Mouse (Mus musculus): ENCODE results near the gene Eomes. TPM values are rescaled to one million over a fixed set of nuclear protein-coding genes. Genes with fewer than 3 reads are reported as not detected.
A peak's percentile ranks its signal among the peaks of the same experiment; 100 is the strongest.

The Eomes gene
- polyA plus RNA-seq, 1 experiment from 2014 or later = not detected

DNA sequence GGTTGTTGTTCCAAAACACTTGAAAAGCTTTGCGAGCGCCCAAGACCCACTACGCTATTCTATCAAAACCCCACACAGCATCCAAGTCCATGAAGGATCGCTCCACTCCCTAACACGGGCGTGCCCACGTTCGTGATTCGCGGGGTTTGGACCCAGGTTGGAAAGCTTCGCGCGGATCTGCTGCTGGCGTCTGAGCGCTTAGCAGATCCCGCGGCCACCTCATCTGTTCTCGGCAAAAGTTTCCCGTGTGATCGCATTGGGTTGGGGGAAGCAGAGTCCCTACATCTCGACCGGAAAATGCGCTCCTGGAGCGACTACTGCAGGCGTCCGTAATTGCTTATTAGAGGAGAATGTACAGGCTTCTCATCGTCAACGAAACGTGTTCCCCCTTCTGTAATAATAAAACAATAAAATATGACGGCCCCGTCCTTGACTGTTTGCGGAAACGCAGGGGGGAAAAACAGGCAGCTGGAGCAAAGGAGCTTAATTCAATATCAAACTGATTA lies 1.2 kb upstream of the Eomes start:
- no peaks in the 10 kb centered on the region for H3K9me3 ChIP-seq (replicated peaks)
- WGBS = under 1% methylated on average over 33 of the region's 33 CpGs
- H3K4me2 ChIP-seq = peak overlapping the region; percentile 59
- no peak overlapping the region for H3K9ac ChIP-seq (replicated peaks)
- no peaks in the 10 kb centered on the region for H3K36me3 ChIP-seq
- no peak overlapping the region for H3K27ac ChIP-seq (replicated peaks)
- H3K4me3 ChIP-seq (replicated peaks) = peak overlapping the region; percentile 1; the same call in 1 of the 2 replicates
- no peak for ATAC-seq (ENCODE audit: low FRiP score)
- H3K27me3 ChIP-seq (replicated peaks) = peaks cover 74% of the 10 kb centered on the region
- H3K4me1 ChIP-seq = peaks cover 33% of the 10 kb centered on the region

DNA sequence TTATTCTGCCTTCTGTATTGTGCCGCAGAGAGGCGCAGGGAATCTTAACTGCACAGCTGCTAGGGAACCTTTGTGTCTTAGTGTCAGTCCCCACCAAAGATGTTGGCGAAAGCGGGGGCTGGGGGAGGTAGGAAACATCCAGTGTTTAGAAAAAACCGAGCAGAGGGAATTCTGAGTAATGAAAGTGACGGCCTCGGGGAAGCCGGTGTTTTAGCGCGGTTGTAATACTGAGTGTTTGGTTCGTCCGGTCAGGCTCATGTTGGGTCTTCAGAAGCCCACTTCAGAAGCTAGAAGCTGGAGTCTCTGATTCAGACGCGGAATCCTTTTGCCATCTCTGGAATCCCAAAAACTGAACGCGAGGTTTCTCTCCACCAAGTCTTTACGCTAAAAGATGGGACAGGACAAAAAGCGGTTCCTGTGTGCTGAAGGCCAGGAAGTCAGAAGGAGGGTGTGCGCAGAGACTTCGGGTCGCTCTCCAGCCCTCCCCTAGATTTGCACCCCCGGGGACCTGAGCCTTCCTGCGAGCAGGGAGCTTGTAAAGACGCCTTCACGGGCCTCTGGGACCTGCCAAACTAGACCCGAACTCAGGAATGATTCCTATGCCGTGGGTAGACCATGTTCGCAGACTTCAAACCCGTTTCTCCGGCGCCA lies 606 bp upstream of the Eomes start:
- WGBS = 1% methylated on average over 31 of the region's 31 CpGs
- Histone ChIP-seq H3K9ac (replicated peaks) (no peak overlapping the region), H3K27ac (replicated peaks) (no peak overlapping the region)

DNA sequence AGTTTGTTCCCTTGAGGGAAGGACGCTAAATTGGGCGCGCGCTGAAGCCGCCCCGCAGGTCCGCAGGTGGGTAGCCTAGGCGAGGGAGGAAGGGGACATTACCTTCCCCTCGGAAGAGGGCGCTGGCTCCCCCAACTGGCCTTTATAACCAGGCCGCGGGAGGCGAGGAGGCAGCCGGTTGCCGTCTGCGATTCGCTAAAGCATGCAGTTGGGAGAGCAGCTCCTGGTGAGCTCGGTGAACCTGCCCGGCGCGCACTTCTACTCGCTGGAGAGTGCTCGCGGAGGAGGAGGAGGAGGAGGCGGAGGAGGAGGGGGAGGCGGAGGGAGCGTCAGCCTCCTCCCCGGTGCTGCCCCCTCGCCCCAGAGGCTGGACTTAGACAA lies 436 bp downstream of the Eomes start:
- Histone ChIP-seq H3K4me1 (peaks cover 33% of the 10 kb centered on the region), H3K9me3 (replicated peaks) (no peaks in the 10 kb centered on the region), H3K4me3 (replicated peaks) (peak overlapping the region; percentile 33), H3K36me3 (no peaks in the 10 kb centered on the region), H3K9ac (replicated peaks) (no peak overlapping the region), H3K4me2 (peak overlapping the region; percentile 59), H3K27ac (replicated peaks) (no peak overlapping the region), H3K27me3 (replicated peaks) (peaks cover 76% of the 10 kb centered on the region)
- ATAC-seq (ENCODE audit: low FRiP score) = no peak
- 1% methylated on average over 27 of the region's 29 CpGs for WGBS

More for the DNA sequence above, 606 bp upstream of the Eomes start:
- no peaks in the 10 kb centered on the region for H3K36me3 ChIP-seq
- peaks cover 75% of the 10 kb centered on the region for H3K27me3 ChIP-seq (replicated peaks)
- peaks cover 33% of the 10 kb centered on the region for H3K4me1 ChIP-seq
- H3K9me3 ChIP-seq (replicated peaks) = no peaks in the 10 kb centered on the region
- no peak for ATAC-seq (ENCODE audit: low FRiP score)
- peak overlapping the region; percentile 1; the same call in 1 of the 2 replicates for H3K4me3 ChIP-seq (replicated peaks)
- H3K4me2 ChIP-seq = peak overlapping the region; percentile 59

DNA sequence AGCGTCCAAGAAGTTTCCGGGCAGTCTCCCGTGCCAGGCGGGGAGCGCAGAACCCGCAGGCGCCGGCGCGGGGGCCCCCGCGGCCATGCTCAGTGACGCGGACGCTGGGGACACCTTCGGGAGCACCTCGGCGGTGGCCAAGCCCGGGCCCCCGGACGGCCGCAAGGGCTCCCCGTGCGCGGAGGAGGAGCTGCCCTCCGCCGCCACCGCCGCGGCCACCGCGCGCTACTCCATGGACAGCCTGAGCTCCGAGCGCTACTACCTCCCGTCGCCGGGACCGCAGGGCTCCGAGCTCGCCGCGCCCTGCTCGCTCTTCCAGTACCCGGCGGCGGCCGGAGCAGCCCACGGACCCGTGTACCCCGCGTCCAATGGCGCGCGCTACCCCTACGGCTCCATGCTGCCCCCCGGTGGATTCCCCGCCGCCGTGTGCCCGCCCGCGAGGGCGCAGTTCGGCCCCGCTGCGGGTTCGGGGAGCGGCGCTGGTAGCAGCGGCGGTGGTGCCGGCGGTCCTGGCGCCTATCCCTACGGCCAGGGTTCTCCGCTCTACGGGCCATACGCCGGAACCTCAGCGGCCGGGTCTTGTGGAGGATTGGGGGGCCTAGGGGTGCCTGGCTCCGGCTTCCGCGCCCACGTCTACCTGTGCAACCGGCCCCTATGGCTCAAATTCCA lies 961 bp downstream of the Eomes start:
- H3K4me2 ChIP-seq = peak overlapping the region; percentile 59

DNA sequence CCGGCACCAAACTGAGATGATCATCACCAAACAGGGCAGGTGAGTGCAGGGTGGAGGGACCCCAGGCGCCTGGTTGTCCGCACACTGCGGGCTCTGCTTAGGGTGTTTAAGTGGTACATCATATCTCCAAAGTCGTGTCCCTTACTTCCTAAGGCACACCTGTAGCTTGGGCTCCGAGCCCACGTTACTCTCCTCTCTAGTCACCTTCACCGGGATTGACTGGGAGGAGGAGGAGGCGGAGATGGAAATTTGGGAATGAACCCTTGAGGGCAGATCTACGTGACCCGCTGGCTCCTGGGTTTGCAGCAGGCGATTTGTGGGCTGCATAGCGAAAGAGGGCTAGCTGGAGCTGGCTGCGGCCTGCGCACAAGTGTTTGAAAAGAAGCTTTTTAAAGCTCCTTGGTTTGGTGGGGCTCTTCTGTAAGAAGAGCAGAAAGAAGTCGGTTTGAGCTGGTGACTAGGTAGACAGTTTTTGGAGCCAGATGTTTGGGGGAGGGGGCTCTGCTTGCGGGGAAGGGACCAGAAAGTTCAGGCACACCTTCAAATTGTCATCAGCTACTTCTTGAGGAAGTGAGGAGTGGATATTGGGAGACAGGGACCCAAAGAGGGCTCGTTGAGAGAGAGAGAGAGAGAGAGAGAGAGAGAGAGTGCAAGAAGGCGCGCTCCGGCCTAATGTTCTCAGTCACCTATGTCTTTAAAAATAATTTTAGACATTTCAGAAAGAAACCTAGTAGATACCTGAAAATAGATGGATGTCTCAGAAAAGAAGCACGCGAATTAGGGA lies 1.7 kb downstream of the Eomes start:
- Histone ChIP-seq H3K4me1 (peaks cover 33% of the 10 kb centered on the region), H3K27me3 (replicated peaks) (peaks cover 83% of the 10 kb centered on the region), H3K27ac (replicated peaks) (no peak overlapping the region), H3K9ac (replicated peaks) (no peak overlapping the region), H3K36me3 (no peaks in the 10 kb centered on the region), H3K4me3 (replicated peaks) (peak overlapping the region; percentile 33; the same call in 1 of the 2 replicates), H3K4me2 (peak overlapping the region; percentile 59; the same call in 1 of the 2 replicates), H3K9me3 (replicated peaks) (no peaks in the 10 kb centered on the region)
- WGBS = 2% methylated on average over 23 of the region's 23 CpGs
- no peak for ATAC-seq (ENCODE audit: low FRiP score)

More for the DNA sequence above, 961 bp downstream of the Eomes start:
- under 1% methylated on average over 87 of the region's 87 CpGs for WGBS
- H3K4me1 ChIP-seq = peaks cover 33% of the 10 kb centered on the region
- ATAC-seq (ENCODE audit: low FRiP score) = peak; percentile 38; the same call in 1 of the 2 replicates
- no peaks in the 10 kb centered on the region for H3K9me3 ChIP-seq (replicated peaks)
- peaks cover 81% of the 10 kb centered on the region for H3K27me3 ChIP-seq (replicated peaks)
- no peak overlapping the region for H3K9ac ChIP-seq (replicated peaks)
- H3K27ac ChIP-seq (replicated peaks) = no peak overlapping the region
- H3K4me3 ChIP-seq (replicated peaks) = peak overlapping the region; percentile 33
- no peaks in the 10 kb centered on the region for H3K36me3 ChIP-seq

DNA sequence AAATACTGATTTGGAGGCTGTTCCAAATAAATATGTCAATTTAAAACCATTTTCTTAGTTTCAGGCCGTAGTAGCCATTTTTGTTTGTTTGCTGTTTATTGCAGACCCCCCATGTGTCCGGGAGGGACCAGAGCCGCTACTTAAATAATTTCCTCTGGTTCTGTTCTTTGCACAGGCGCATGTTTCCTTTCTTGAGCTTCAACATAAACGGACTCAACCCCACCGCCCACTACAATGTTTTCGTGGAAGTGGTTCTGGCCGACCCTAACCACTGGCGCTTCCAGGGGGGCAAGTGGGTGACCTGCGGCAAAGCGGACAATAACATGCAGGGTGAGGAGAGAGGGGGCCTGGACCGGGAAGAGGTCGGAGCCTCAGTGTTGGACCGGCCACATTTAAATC lies 2.3 kb downstream of the Eomes start:
- H3K4me3 ChIP-seq (replicated peaks) = no peak overlapping the region
- H3K27me3 ChIP-seq (replicated peaks) = peaks cover 83% of the 10 kb centered on the region
- no peak overlapping the region for H3K27ac ChIP-seq (replicated peaks)
- ATAC-seq (ENCODE audit: low FRiP score) = no peak
- H3K4me1 ChIP-seq = peaks cover 33% of the 10 kb centered on the region
- H3K9ac ChIP-seq (replicated peaks) = no peak overlapping the region
- H3K4me2 ChIP-seq = no peak overlapping the region
- WGBS = 3% methylated on average over 14 of the region's 14 CpGs
- no peaks in the 10 kb centered on the region for H3K36me3 ChIP-seq
- H3K9me3 ChIP-seq (replicated peaks) = no peaks in the 10 kb centered on the region

DNA sequence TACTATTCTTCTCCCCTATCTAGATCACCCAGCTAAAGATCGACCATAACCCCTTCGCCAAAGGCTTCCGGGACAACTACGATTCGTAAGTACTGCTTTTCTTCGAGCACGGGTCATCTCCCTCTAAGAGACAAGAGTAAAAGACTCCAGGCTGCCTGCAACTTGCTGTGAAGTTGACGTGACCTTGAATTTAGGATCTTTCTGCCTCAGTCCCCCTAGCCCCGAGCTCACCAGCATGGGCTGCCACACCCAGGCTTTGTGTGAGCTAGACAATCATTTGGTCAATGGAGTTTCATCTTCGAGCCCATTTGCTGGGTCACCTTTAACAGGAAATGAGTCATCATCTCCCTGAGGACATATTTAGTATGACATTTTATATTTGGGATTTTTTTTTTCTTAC lies 4.2 kb downstream of the Eomes start:
- no peaks in the 10 kb centered on the region for H3K9me3 ChIP-seq (replicated peaks)
- peaks cover 28% of the 10 kb centered on the region for H3K4me1 ChIP-seq
- WGBS = 78% methylated on average over 10 of the region's 10 CpGs
- H3K9ac ChIP-seq (replicated peaks) = no peak overlapping the region
- peaks cover 92% of the 10 kb centered on the region for H3K27me3 ChIP-seq (replicated peaks)
- no peak overlapping the region for H3K4me2 ChIP-seq
- H3K36me3 ChIP-seq = no peaks in the 10 kb centered on the region
- no peak for ATAC-seq (ENCODE audit: low FRiP score)
- no peak overlapping the region for H3K4me3 ChIP-seq (replicated peaks)
- H3K27ac ChIP-seq (replicated peaks) = no peak overlapping the region

DNA sequence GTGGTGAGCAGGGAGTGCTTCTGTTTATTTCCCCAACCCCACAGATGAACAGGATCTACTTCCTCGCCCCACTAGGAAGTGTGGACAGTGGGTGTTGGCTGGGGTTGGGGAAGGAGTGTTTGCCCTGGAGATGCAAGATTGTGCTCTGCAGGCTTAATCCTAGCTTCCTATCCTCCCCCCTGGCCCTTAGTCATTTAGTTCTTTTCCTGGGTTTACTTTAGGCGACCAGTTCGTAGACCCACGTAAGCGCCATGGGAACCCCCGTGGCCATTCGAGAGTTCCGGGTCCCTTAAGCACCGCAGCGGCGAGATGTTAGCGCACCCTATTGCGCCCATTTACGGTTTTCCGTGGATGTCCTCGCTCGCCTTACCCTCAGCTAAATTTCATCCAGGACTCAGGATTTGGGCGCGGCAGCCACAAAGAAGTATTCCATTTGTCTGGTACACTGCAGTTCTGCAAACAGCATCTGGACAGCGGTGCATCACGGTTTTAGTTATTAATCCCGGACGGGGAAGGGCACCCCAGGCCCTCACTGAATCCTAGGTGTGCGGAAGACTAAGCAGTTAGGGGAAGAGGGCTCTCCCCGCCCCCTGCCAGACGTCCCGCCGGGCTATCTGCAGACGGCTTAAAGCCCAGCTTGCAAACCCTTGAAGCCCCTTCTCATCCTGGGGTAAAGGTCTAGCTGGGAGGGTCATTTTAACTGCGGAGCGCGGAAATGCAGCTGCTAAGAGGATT lies 8.5 kb downstream of the Eomes start:
- 1% methylated on average over 32 of the region's 32 CpGs for WGBS
- no peak overlapping the region for H3K27ac ChIP-seq (replicated peaks)
- H3K4me2 ChIP-seq = no peak overlapping the region
- no peak for ATAC-seq (ENCODE audit: low FRiP score)
- no peaks in the 10 kb centered on the region for H3K9me3 ChIP-seq (replicated peaks)
- peaks cover 82% of the 10 kb centered on the region for H3K27me3 ChIP-seq (replicated peaks)
- no peak overlapping the region for H3K9ac ChIP-seq (replicated peaks)
- H3K4me1 ChIP-seq = peaks cover 24% of the 10 kb centered on the region
- no peaks in the 10 kb centered on the region for H3K36me3 ChIP-seq
- no peak overlapping the region for H3K4me3 ChIP-seq (replicated peaks)

DNA sequence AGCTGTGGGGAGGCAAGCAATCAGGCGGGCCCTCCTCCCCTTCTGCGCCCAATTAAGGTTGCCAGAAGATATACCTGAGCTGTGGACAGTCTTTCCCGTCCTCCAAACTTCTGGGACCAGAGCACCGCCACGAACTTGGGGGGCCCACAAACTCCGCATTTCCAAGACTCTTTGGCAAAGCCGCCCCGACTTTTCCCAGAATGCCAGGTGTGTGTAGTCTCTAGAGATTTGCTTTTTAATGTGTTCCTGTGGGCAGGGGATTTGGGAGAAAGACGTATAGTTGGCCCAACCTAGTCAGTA lies 9.0 kb downstream of the Eomes start:
- H3K9me3 ChIP-seq (replicated peaks) = no peaks in the 10 kb centered on the region
- no peak overlapping the region for H3K9ac ChIP-seq (replicated peaks)
- no peak overlapping the region for H3K27ac ChIP-seq (replicated peaks)
- under 1% methylated on average over 9 of the region's 9 CpGs for WGBS
- ATAC-seq (ENCODE audit: low FRiP score) = no peak
- no peak overlapping the region for H3K4me3 ChIP-seq (replicated peaks)
- H3K27me3 ChIP-seq (replicated peaks) = peaks cover 81% of the 10 kb centered on the region
- H3K4me1 ChIP-seq = peaks cover 24% of the 10 kb centered on the region
- no peaks in the 10 kb centered on the region for H3K36me3 ChIP-seq
- H3K4me2 ChIP-seq = no peak overlapping the region

DNA sequence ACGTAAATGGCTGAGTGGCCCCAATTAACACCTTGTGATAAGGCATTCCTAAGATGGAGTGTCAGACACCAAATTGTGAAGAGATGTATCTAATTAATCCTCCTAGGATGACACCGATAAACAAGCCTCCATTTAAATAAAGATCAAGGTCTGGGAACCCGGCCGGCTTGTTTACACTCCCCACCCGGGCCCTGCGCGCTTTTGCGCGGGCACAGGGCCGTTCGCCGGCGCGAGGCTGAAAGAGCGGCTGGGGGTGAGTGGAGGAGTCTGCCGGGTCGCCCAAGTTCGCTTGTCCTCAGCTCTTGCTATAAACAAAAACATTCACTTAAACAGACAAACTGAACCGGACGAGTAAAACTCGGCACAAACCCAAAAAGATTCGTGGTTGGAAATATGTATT lies 9.6 kb downstream of the Eomes start:
- no peak overlapping the region for H3K27ac ChIP-seq (replicated peaks)
- H3K4me3 ChIP-seq (replicated peaks) = peak overlapping the region; percentile 17
- H3K4me2 ChIP-seq = peak overlapping the region; percentile 55
- no peak for ATAC-seq (ENCODE audit: low FRiP score)
- H3K9me3 ChIP-seq (replicated peaks) = no peaks in the 10 kb centered on the region
- H3K36me3 ChIP-seq = no peaks in the 10 kb centered on the region
- peaks cover 76% of the 10 kb centered on the region for H3K27me3 ChIP-seq (replicated peaks)
- H3K4me1 ChIP-seq = peaks cover 24% of the 10 kb centered on the region
- WGBS = 2% methylated on average over 22 of the region's 22 CpGs
- no peak overlapping the region for H3K9ac ChIP-seq (replicated peaks)

DNA sequence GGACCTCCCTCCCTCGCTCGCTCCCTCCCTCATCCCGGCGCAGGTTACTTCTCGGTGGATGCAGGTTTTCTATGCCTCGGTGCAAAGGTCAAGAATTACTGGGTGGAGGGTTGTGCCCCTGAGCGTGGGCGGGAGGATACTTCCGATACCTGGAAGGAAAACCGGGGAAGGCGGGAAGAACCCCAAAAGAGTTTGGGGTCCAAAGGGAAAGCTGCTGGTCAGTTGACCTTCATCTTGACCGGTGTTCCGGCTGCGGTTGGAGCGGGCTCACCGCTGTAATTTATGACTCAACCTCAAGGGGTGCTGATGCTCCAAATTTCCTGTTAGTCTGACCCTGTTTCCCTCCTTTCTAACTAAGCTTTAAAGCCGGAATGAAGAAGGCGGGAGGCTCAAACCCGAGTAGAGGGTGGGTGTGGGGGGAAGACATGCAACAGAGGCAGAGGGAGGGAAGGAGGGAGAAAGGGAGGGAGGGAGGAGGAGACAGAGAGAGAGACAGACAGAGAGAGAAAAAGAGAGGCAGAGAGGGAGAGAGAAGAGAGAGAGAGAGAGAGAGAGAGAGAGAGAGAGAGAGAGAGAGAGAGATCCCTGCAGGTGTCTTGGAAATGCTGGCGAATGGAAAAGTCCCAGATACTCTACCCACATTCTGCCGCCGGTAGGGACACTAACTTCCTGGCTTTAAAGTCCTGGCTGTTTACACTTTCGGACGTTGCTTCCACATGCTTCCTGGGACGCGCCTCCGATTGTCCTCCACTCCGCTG lies 10.3 kb downstream of the Eomes start:
- H3K9me3 ChIP-seq (replicated peaks) = no peaks in the 10 kb centered on the region
- no peak for ATAC-seq (ENCODE audit: low FRiP score)
- no peak overlapping the region for H3K9ac ChIP-seq (replicated peaks)
- peak overlapping the region; percentile 17 for H3K4me3 ChIP-seq (replicated peaks)
- H3K27ac ChIP-seq (replicated peaks) = no peak overlapping the region
- under 1% methylated on average over 27 of the region's 28 CpGs for WGBS
- H3K36me3 ChIP-seq = no peaks in the 10 kb centered on the region
- H3K27me3 ChIP-seq (replicated peaks) = peaks cover 70% of the 10 kb centered on the region
- peaks cover 24% of the 10 kb centered on the region for H3K4me1 ChIP-seq
- H3K4me2 ChIP-seq = peak overlapping the region; percentile 55
